Mouse (Mus musculus) hindbrain, embryonic 16.5 days (tissue): ENCODE results near the gene Ttc7b. TPM values are rescaled to one million over a fixed set of nuclear protein-coding genes. Genes with fewer than 3 reads are reported as not detected.
A peak's percentile ranks its signal among the peaks of the same experiment; 100 is the strongest.

Source experiments
- ATAC-seq: fragments of 200-750 bp; cut with Nextera tagmentation; 2 replicates; pipeline ENCODE4 v1.8.0; 2017; ENCODE audit warnings: moderate TSS enrichment, moderate library complexity
- H3K27ac ChIP-seq: fragments of 300-500 bp; sonication (generic); 2 replicates; pipeline ENCODE4 v1.5.1; 2014; ENCODE audit warnings: low read depth, mild to moderate bottlenecking, control low read depth, low read length, moderate library complexity
- H3K27me3 ChIP-seq: fragments of 300-500 bp; sonication (generic); replicated peaks from 2 replicates; pipeline ENCODE4 v1.6.1; 2014; ENCODE audit warnings: low read length; ENCODE audit not compliant: control insufficient read depth, insufficient read depth
- H3K36me3 ChIP-seq: fragments of 300-500 bp; sonication (generic); 2 replicates; pipeline ENCODE4 v1.6.1; 2014; ENCODE audit warnings: mild to moderate bottlenecking, low read length, moderate library complexity, mixed read lengths; ENCODE audit not compliant: control insufficient read depth, insufficient read depth
- H3K4me1 ChIP-seq: fragments of 300-500 bp; sonication (generic); 2 replicates; pipeline ENCODE4 v1.6.1; 2014; ENCODE audit warnings: low read depth, low read length; ENCODE audit not compliant: control insufficient read depth, insufficient read depth
- H3K4me2 ChIP-seq: fragments of 300-500 bp; sonication (generic); 2 replicates; pipeline ENCODE4 v1.6.1; 2014; ENCODE audit warnings: mild to moderate bottlenecking, low read length, control low read depth, moderate library complexity
- H3K4me3 ChIP-seq: fragments of 300-500 bp; sonication (generic); 2 replicates; pipeline ENCODE4 v1.5.1; 2014; ENCODE audit warnings: mild to moderate bottlenecking, low read length, control low read depth, moderate library complexity
- H3K9ac ChIP-seq: fragments of 300-500 bp; sonication (generic); 2 replicates; pipeline ENCODE4 v1.6.1; 2014; ENCODE audit warnings: low read depth, mild to moderate bottlenecking, control low read depth, low read length, moderate library complexity
- H3K9me3 ChIP-seq: fragments of 300-500 bp; sonication (generic); 2 replicates; pipeline ENCODE4 v1.6.1; 2014; ENCODE audit warnings: mild to moderate bottlenecking, low read length, moderate library complexity; ENCODE audit not compliant: control insufficient read depth
- WGBS: fragments of 180-500 bp; shearing (Covaris S2); extraction: QIAGEN DNeasy Blood & Tissue Kit; methylation state at CpG from one replicate; pipeline ENCODE4 v1.1.7; 2014; 5-methylcytosine and 5-hydroxymethylcytosine counted together
- polyA plus RNA-seq: library from polyadenylated mRNA; unstranded; fragments of >200 nt; fragmentation: Nextera tagmentation; extraction: Ambion mirVana; gene quantifications from 2 replicates; pipeline ENCODE4 v1.2.1, GENCODE M21; 2015

Gene Ttc7b
- polyA plus RNA-seq, 1 experiment from 2014 or later = 8.8 TPM

GRCm38 (mm10) chr12:100457701-100458100, 62.9 kb downstream of the Ttc7b start:
- Histone ChIP-seq H3K9me3 (no peaks in the 10 kb centered on the region), H3K9ac (no peak overlapping the region), H3K4me1 (peaks cover 3% of the 10 kb centered on the region; the same call in 1 of the 2 replicates), H3K4me2 (no peak overlapping the region), H3K27me3 (no peaks in the 10 kb centered on the region), H3K4me3 (no peak overlapping the region), H3K36me3 (0 out of 2 replicates have a peak, but pooled peaks cover 4% of the 10 kb centered on the region), H3K27ac (no peak overlapping the region)
- ATAC-seq = no peak
- WGBS = 91% methylated on average over 7 of the region's 7 CpGs

GRCm38 (mm10) chr12:100456257-100456975, 64.2 kb downstream of the Ttc7b start:
- H3K27me3 ChIP-seq = no peaks in the 10 kb centered on the region
- H3K9me3 ChIP-seq = no peaks in the 10 kb centered on the region
- H3K4me3 ChIP-seq = no peak overlapping the region
- no peak overlapping the region for H3K4me2 ChIP-seq
- 0 out of 2 replicates have a peak, but pooled peaks cover 4% of the 10 kb centered on the region for H3K36me3 ChIP-seq
- H3K9ac ChIP-seq = no peak overlapping the region
- ATAC-seq = no peak
- WGBS = 71% methylated on average over 10 of the region's 10 CpGs
- no peak overlapping the region for H3K27ac ChIP-seq
- peaks cover 3% of the 10 kb centered on the region; the same call in 1 of the 2 replicates for H3K4me1 ChIP-seq

- Histone ChIP-seq H3K27me3 (no peaks in the 10 kb centered on the region), H3K4me2 (no peak overlapping the region), H3K4me1 (peaks cover 3% of the 10 kb centered on the region; the same call in 1 of the 2 replicates), H3K27ac (no peak overlapping the region), H3K4me3 (no peak overlapping the region), H3K9me3 (no peaks in the 10 kb centered on the region), H3K9ac (no peak overlapping the region), H3K36me3 (0 out of 2 replicates have a peak, but pooled peaks cover 4% of the 10 kb centered on the region)
- no peak for ATAC-seq
- 93% methylated on average over 2 of the region's 2 CpGs for WGBS
Measured at GRCm38 (mm10) chr12:100455453-100455852, 65.2 kb downstream of the Ttc7b start.

- Histone ChIP-seq H3K9ac (no peak overlapping the region), H3K4me3 (no peak overlapping the region), H3K27ac (peak overlapping the region; percentile 34; the same call in 1 of the 2 replicates), H3K27me3 (no peaks in the 10 kb centered on the region), H3K4me1 (no peaks in the 10 kb centered on the region; the same call in 1 of the 2 replicates), H3K9me3 (no peaks in the 10 kb centered on the region), H3K36me3 (no peaks in the 10 kb centered on the region), H3K4me2 (no peak overlapping the region)
- WGBS = 67% methylated on average over 12 of the region's 12 CpGs
- no peak for ATAC-seq
Measured at GRCm38 (mm10) chr12:100447701-100448277, 72.8 kb downstream of the Ttc7b start.

GRCm38 (mm10) chr12:100447161-100447560, 73.5 kb downstream of the Ttc7b start:
- no peak overlapping the region for H3K4me3 ChIP-seq
- no peak overlapping the region for H3K27ac ChIP-seq
- ATAC-seq = no peak
- no peaks in the 10 kb centered on the region for H3K27me3 ChIP-seq
- no peaks in the 10 kb centered on the region for H3K36me3 ChIP-seq
- H3K4me2 ChIP-seq = no peak overlapping the region
- H3K9me3 ChIP-seq = no peaks in the 10 kb centered on the region
- no peaks in the 10 kb centered on the region; the same call in 1 of the 2 replicates for H3K4me1 ChIP-seq
- H3K9ac ChIP-seq = no peak overlapping the region
- 69% methylated on average over 6 of the region's 6 CpGs for WGBS

- H3K9me3 ChIP-seq = no peaks in the 10 kb centered on the region
- WGBS = 88% methylated on average over 7 of the region's 7 CpGs
Measured at GRCm38 (mm10) chr12:100445686-100446085, 74.9 kb downstream of the Ttc7b start.

GRCm38 (mm10) chr12:100445271-100445670, 75.4 kb downstream of the Ttc7b start:
- WGBS = 78% methylated on average over 6 of the region's 6 CpGs
- Histone ChIP-seq H3K4me2 (no peak overlapping the region), H3K4me1 (no peaks in the 10 kb centered on the region; the same call in 1 of the 2 replicates), H3K36me3 (no peaks in the 10 kb centered on the region), H3K27me3 (no peaks in the 10 kb centered on the region), H3K27ac (no peak overlapping the region), H3K9ac (no peak overlapping the region), H3K9me3 (no peaks in the 10 kb centered on the region), H3K4me3 (no peak overlapping the region)
- ATAC-seq = no peak

More at GRCm38 (mm10) chr12:100445686-100446085, 74.9 kb downstream of the Ttc7b start:
- H3K36me3 ChIP-seq = no peaks in the 10 kb centered on the region
- no peak for ATAC-seq
- H3K9ac ChIP-seq = no peak overlapping the region
- H3K4me1 ChIP-seq = no peaks in the 10 kb centered on the region; the same call in 1 of the 2 replicates
- H3K4me2 ChIP-seq = no peak overlapping the region
- H3K27me3 ChIP-seq = no peaks in the 10 kb centered on the region
- H3K4me3 ChIP-seq = no peak overlapping the region
- H3K27ac ChIP-seq = no peak overlapping the region

GRCm38 (mm10) chr12:100444671-100445165, 75.9 kb downstream of the Ttc7b start:
- Histone ChIP-seq H3K4me3 (no peak overlapping the region), H3K27me3 (no peaks in the 10 kb centered on the region), H3K9ac (no peak overlapping the region; the same call in 1 of the 2 replicates), H3K4me1 (no peaks in the 10 kb centered on the region; the same call in 1 of the 2 replicates), H3K4me2 (no peak overlapping the region), H3K27ac (no peak overlapping the region), H3K36me3 (no peaks in the 10 kb centered on the region), H3K9me3 (no peaks in the 10 kb centered on the region)
- ATAC-seq = no peak
- WGBS = 96% methylated on average over 3 of the region's 3 CpGs

GRCm38 (mm10) chr12:100443452-100443851, 77.2 kb downstream of the Ttc7b start:
- no peaks in the 10 kb centered on the region for H3K9me3 ChIP-seq
- no peak overlapping the region for H3K9ac ChIP-seq
- H3K4me2 ChIP-seq = no peak overlapping the region
- H3K27me3 ChIP-seq = no peaks in the 10 kb centered on the region
- H3K27ac ChIP-seq = no peak overlapping the region
- 76% methylated on average over 6 of the region's 6 CpGs for WGBS
- no peaks in the 10 kb centered on the region; the same call in 1 of the 2 replicates for H3K4me1 ChIP-seq
- H3K36me3 ChIP-seq = no peaks in the 10 kb centered on the region
- H3K4me3 ChIP-seq = no peak overlapping the region
- ATAC-seq = no peak
